Mouse (Mus musculus) kidney, embryonic 16.5 days (tissue): Measurements from ENCODE around the gene Agpat4. TPM values are rescaled to one million over a fixed set of nuclear protein-coding genes. Genes with fewer than 3 reads are reported as not detected.

Experiments
- ATAC-seq: fragments of 200-750 bp; cut with Nextera tagmentation; 2 replicates; pipeline ENCODE4 v1.8.0; 2017; ENCODE audit warnings: moderate TSS enrichment; ENCODE audit not compliant: low FRiP score, low TSS enrichment
- H3K27ac ChIP-seq: fragments of 300-500 bp; sonication (generic); 2 replicates; pipeline ENCODE4 v1.5.1; 2014; ENCODE audit warnings: low read length
- H3K27me3 ChIP-seq: fragments of 300-500 bp; sonication (generic); 2 replicates; pipeline ENCODE4 v1.6.1; 2014; ENCODE audit warnings: low read length, control low read depth, mixed read lengths; ENCODE audit not compliant: insufficient read depth
- H3K36me3 ChIP-seq: fragments of 300-500 bp; sonication (generic); 2 replicates; pipeline ENCODE4 v1.6.1; 2014; ENCODE audit warnings: low read length, control low read depth, mixed read lengths; ENCODE audit not compliant: insufficient read depth
- H3K4me1 ChIP-seq: fragments of 300-500 bp; sonication (generic); 2 replicates; pipeline ENCODE4 v1.6.1; 2014; ENCODE audit warnings: low read length, control low read depth, mixed read lengths; ENCODE audit not compliant: insufficient read depth
- H3K4me2 ChIP-seq: fragments of 300-500 bp; sonication (generic); replicated peaks from 2 replicates; pipeline ENCODE4 v1.6.1; 2014; ENCODE audit warnings: low read depth, low read length
- H3K4me3 ChIP-seq: fragments of 300-500 bp; sonication (generic); 2 replicates; pipeline ENCODE4 v1.5.1; 2014; ENCODE audit warnings: mild to moderate bottlenecking, low read length
- H3K9ac ChIP-seq: fragments of 300-500 bp; sonication (generic); replicated peaks from 2 replicates; pipeline ENCODE4 v1.6.1; 2014; ENCODE audit warnings: low read length
- H3K9me3 ChIP-seq: fragments of 300-500 bp; sonication (generic); 2 replicates; pipeline ENCODE4 v1.6.1; 2016; ENCODE audit warnings: low read length, control low read depth
- WGBS: fragments of 180-500 bp; shearing (Covaris S2); extraction: QIAGEN DNeasy Blood & Tissue Kit; methylation state at CpG from one replicate; pipeline ENCODE4 v1.1.7; 2014; 5-methylcytosine and 5-hydroxymethylcytosine counted together
- polyA plus RNA-seq: library from polyadenylated mRNA; unstranded; fragments of >200 nt; fragmentation: Nextera tagmentation; extraction: Ambion mirVana; gene quantifications from 2 replicates; pipeline ENCODE4 v1.2.1, GENCODE M21; 2015

The Agpat4 gene
- 38.3 and 39.8 TPM in 2 replicates for polyA plus RNA-seq

GRCm38 (mm10) chr17:12118561-12118925, at the start of gene Agpat4:
TSS of gene Agpat4 (plus strand) at chr17:12118704.
- ATAC-seq: peak; percentile 77
- 0% methylated on average over 13 of the region's 13 CpGs for WGBS
- H3K4me1 ChIP-seq: peaks cover 17% of the 10 kb centered on the region

DNA sequence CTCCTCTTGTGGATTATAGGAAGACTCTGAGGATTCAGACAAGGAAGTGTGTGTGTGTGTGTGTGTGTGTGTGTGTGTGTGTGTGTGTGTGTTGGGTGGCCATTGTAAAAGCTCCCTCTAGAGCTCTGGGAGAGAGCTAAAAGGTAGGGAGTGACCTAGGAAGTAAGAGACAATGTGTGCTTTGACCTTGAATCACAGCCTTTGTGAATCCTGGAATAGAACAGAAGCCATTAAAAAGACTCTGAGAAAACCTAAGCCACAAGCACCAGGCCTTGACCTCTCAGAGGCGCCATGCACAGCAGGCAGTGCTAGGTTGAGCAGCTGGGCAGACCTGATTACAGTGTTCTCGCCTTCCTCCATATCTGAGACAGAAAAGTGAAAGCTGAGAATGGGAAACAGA, 41.7 kb upstream of the Agpat4 start:
- Histone ChIP-seq H3K4me2 (no peak overlapping the region), H3K27ac (no peak overlapping the region), H3K9ac (no peak overlapping the region), H3K4me3 (no peak overlapping the region), H3K9me3 (no peaks in the 10 kb centered on the region), H3K4me1 (peaks cover 5% of the 10 kb centered on the region), H3K36me3 (no peaks in the 10 kb centered on the region), H3K27me3 (no peaks in the 10 kb centered on the region)
- no peak for ATAC-seq
- whole genome bisulfite sequencing: 67% methylated on average over 2 of the region's 2 CpGs

More at GRCm38 (mm10) chr17:12118561-12118925, at the start of gene Agpat4:
- Histone ChIP-seq H3K27ac (peak within 1 kb of the TSS; percentile 96), H3K36me3 (no peaks in the 10 kb centered on the region), H3K27me3 (no peaks in the 10 kb centered on the region), H3K9ac (peak within 1 kb of the TSS; percentile 81), H3K4me2 (peak within 1 kb of the TSS; percentile 97), H3K4me3 (peak within 1 kb of the TSS; percentile 74), H3K9me3 (no peaks in the 10 kb centered on the region)

DNA sequence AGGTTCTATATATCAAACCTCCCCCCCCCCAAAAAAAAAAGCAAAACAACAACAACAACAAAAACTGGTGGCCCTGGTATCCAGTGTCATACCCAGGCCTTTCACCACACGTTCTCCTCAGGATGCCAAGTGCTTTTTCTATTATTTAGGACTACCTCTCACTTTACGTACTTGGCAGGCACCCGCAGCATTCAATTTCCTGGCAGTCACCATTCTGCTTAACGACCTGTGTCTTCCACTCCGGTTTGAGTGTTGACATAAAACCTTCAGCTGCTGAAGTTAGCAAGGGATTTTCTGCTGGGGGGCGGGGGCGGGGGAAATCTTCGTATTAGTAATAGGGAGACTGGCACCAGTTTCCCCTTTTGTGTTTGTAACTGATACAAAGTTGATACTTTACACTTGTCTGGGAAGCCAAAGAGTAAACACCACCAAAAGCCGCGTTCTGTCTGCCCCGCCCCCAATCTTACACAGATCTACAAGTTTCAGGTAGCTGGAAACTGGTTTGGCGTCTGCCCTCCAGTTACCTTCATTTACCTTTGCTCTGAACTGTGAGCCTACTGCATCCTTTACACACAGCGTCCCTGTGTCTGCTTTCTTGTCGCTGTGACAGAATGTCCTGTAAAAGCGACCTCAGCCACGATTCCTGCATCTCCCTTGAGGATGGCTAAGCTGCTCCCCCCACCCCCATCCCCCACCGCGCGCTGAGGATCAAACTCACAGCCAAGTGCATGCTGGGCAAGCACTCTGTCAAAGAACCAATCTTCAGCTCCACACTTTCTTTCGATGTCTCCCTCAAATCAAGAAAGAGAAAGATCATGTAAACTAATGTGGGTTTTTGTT, 37.6 kb upstream of the Agpat4 start:
- Histone ChIP-seq H3K27ac (no peak overlapping the region), H3K9ac (no peak overlapping the region; the same call in 1 of the 2 replicates), H3K27me3 (no peaks in the 10 kb centered on the region), H3K4me3 (peak overlapping the region; percentile 13), H3K36me3 (no peaks in the 10 kb centered on the region), H3K9me3 (no peaks in the 10 kb centered on the region), H3K4me1 (peaks cover 5% of the 10 kb centered on the region), H3K4me2 (peak overlapping the region; percentile 46)
- 0 out of 2 replicates have a peak, but pooled peaks have one; percentile 27 for ATAC-seq
- WGBS: 21% methylated on average over 20 of the region's 20 CpGs

DNA sequence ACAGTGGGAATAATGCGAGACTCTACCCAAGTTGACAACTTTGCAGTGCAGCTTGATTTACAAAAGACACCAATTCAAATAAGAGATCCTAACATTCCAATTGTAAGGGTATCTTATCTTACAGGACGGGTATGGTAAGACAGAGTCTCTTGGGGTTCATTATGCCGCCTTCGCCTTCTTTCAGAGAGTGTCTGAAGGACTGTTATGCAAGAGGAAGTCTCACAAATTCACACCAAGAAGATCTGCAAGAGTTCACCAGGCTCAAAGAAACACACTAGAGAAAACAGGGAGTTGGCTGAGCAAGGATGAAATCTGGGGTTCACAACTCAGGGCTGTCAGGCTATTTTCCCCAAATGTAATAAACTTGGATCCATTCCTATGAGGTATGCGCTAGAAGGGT, 36.3 kb upstream of the Agpat4 start:
- Histone ChIP-seq H3K9me3 (no peaks in the 10 kb centered on the region), H3K4me3 (no peak overlapping the region), H3K27ac (no peak overlapping the region), H3K9ac (no peak overlapping the region), H3K4me1 (peaks cover 5% of the 10 kb centered on the region), H3K27me3 (no peaks in the 10 kb centered on the region), H3K4me2 (no peak overlapping the region), H3K36me3 (no peaks in the 10 kb centered on the region)
- 84% methylated on average over 5 of the region's 5 CpGs for WGBS
- no peak for ATAC-seq

GRCm38 (mm10) chr17:12090261-12090927, 28.1 kb upstream of the Agpat4 start:
- no peak for ATAC-seq
- no peaks in the 10 kb centered on the region for H3K4me1 ChIP-seq
- no peak overlapping the region for H3K9ac ChIP-seq
- no peak overlapping the region for H3K27ac ChIP-seq
- WGBS: 85% methylated on average over 5 of the region's 5 CpGs
- no peak overlapping the region for H3K4me3 ChIP-seq
- no peak overlapping the region for H3K4me2 ChIP-seq
- H3K27me3 ChIP-seq: no peaks in the 10 kb centered on the region
- H3K9me3 ChIP-seq: no peaks in the 10 kb centered on the region
- no peaks in the 10 kb centered on the region for H3K36me3 ChIP-seq

DNA sequence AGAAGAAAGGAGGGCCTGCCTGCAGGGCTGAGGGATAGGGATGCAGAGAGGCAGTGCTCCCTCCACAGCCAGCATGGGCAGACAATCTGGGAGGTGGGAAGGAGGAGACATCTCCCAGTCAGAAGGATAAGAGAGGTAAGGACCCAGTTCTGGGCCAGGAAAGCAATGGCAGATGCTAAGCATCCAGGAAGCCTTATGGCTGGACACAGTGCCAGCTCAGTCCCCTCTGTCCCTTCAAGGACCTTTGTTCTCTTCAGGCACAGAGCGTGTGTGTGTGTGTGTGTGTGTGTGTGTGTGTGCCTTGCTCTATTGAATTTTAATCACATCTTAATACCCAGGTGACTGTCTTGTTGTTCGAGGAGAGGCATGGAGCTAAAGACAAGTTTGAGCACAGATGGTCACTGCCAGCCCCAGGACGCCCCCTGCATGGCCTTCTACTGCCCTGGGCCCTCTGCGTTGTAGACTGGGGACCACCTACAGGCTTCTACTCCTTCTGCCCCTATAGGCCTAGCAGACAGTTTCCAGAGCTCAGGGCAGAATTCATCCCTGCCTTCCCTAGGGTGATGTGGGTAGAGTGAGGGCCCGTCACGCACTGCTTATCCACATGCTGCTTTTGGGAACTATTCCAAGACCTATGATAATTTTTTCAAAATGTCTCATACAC, 25.5 kb upstream of the Agpat4 start:
- no peaks in the 10 kb centered on the region for H3K36me3 ChIP-seq
- H3K9ac ChIP-seq: no peak overlapping the region
- H3K4me1 ChIP-seq: no peaks in the 10 kb centered on the region
- no peak for ATAC-seq
- H3K27ac ChIP-seq: no peak overlapping the region
- 85% methylated on average over 6 of the region's 6 CpGs for WGBS
- no peaks in the 10 kb centered on the region for H3K9me3 ChIP-seq
- no peak overlapping the region for H3K4me3 ChIP-seq
- no peaks in the 10 kb centered on the region for H3K27me3 ChIP-seq
- H3K4me2 ChIP-seq: no peak overlapping the region

DNA sequence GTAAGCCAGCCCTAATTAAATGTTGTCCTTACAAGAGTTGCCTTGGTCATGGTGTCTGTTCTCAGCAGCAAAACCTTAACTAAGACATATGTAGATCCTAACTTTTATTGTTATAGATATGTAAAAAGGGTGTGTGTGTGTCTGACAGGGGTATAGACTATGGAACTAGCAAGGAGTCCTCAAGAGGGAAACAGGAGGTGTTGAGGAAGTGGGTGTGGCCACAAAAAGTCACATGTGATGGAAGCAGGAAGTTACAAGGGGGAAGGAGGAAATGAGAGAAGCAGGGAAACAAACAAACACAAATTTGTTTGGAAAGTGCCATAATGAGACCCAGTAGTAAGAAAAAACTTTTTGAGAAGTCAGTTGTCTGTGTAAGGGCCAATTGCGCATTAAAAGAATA, 24.5 kb upstream of the Agpat4 start:
- H3K4me3 ChIP-seq: no peak overlapping the region
- H3K4me2 ChIP-seq: no peak overlapping the region
- ATAC-seq: no peak
- H3K36me3 ChIP-seq: no peaks in the 10 kb centered on the region
- no peak overlapping the region for H3K9ac ChIP-seq
- no peaks in the 10 kb centered on the region for H3K27me3 ChIP-seq
- no peaks in the 10 kb centered on the region for H3K4me1 ChIP-seq
- WGBS: 97% methylated on average over 1 of the region's 1 CpGs
- no peak overlapping the region for H3K27ac ChIP-seq
- H3K9me3 ChIP-seq: no peaks in the 10 kb centered on the region

GRCm38 (mm10) chr17:12094827-12095590, 23.5 kb upstream of the Agpat4 start:
- 79% methylated on average over 9 of the region's 9 CpGs for WGBS
- Histone ChIP-seq H3K4me1 (no peaks in the 10 kb centered on the region), H3K9ac (no peak overlapping the region), H3K36me3 (no peaks in the 10 kb centered on the region), H3K27me3 (no peaks in the 10 kb centered on the region), H3K9me3 (no peaks in the 10 kb centered on the region), H3K27ac (no peak overlapping the region), H3K4me2 (no peak overlapping the region), H3K4me3 (no peak overlapping the region)
- ATAC-seq: no peak

DNA sequence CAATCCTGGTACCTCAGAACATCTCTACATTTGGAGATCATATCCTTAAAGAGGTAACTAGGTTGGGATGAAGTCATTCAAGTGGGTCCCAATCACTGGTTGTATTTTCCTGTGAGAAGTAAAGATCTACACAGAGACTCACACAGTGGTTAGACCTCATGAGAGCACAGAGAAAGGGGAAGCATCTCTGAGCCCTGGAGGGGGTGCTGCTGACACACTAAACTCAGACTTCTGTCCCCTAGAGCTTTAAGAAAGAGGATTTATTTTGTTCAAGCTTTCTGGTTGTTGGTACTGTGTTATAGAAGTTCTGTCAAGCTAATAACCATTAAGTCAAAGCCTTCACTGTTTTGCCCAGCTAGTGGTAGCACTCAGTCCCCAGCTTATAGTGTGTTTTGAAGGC, 19.1 kb upstream of the Agpat4 start:
- Histone ChIP-seq H3K27me3 (no peaks in the 10 kb centered on the region), H3K9me3 (no peaks in the 10 kb centered on the region), H3K4me1 (no peaks in the 10 kb centered on the region), H3K4me2 (no peak overlapping the region), H3K27ac (no peak overlapping the region), H3K4me3 (no peak overlapping the region), H3K36me3 (no peaks in the 10 kb centered on the region), H3K9ac (no peak overlapping the region)
- no peak for ATAC-seq
